Mouse (Mus musculus): Measurements from ENCODE around the gene Cand2. TPM values are rescaled to one million over a fixed set of nuclear protein-coding genes. Genes with fewer than 3 reads are reported as not detected.

The Cand2 gene
- total RNA-seq (2015; ENCODE audit: low replicate concordance), result 0.21 TPM in 1 of 2 replicates, not detected in the other
- total RNA-seq (2017; ENCODE audit: low replicate concordance), result 0.14 and 0.17 TPM in 2 replicates

- ATAC-seq (replicated peaks; ENCODE audit: low FRiP score, poor library complexity, severe bottlenecking), result no peak
Measured at GRCm38 (mm10) chr6:115774501-115774921, at the start of gene Cand2. Gene Cand2, plus strand, starts transcription at chr6:115774538.

GRCm38 (mm10) chr6:115727108-115727507 lies 47.2 kb upstream of the Cand2 start:
- ATAC-seq (replicated peaks; ENCODE audit: low FRiP score, poor library complexity, severe bottlenecking), result peak; percentile 78

- no peak for ATAC-seq (replicated peaks; ENCODE audit: low FRiP score, poor library complexity, severe bottlenecking)
Measured at GRCm38 (mm10) chr6:115727570-115727969, 46.8 kb upstream of the Cand2 start.

- ATAC-seq (replicated peaks; ENCODE audit: low FRiP score, poor library complexity, severe bottlenecking), result no peak
Measured at GRCm38 (mm10) chr6:115730560-115731342, 43.6 kb upstream of the Cand2 start.

- ATAC-seq (replicated peaks; ENCODE audit: low FRiP score, poor library complexity, severe bottlenecking), result no peak
Measured at GRCm38 (mm10) chr6:115732341-115732928, 41.9 kb upstream of the Cand2 start.

GRCm38 (mm10) chr6:115734909-115735308 lies 39.4 kb upstream of the Cand2 start:
- ATAC-seq (replicated peaks; ENCODE audit: low FRiP score, poor library complexity, severe bottlenecking), result peak; percentile 56

GRCm38 (mm10) chr6:115739056-115739455 lies 35.3 kb upstream of the Cand2 start:
- ATAC-seq (replicated peaks; ENCODE audit: low FRiP score, poor library complexity, severe bottlenecking), result no peak

- peak; percentile 88 for ATAC-seq (replicated peaks; ENCODE audit: low FRiP score, poor library complexity, severe bottlenecking)
Measured at GRCm38 (mm10) chr6:115743569-115743968, 30.8 kb upstream of the Cand2 start.

- ATAC-seq (replicated peaks; ENCODE audit: low FRiP score, poor library complexity, severe bottlenecking), result no peak
Measured at GRCm38 (mm10) chr6:115746326-115746725, 28.0 kb upstream of the Cand2 start.

GRCm38 (mm10) chr6:115755536-115755935 lies 18.8 kb upstream of the Cand2 start:
- ATAC-seq (replicated peaks; ENCODE audit: low FRiP score, poor library complexity, severe bottlenecking), result peak; percentile 43; the same call in 1 of the 2 replicates

- peak; percentile 56 for ATAC-seq (replicated peaks; ENCODE audit: low FRiP score, poor library complexity, severe bottlenecking)
Measured at GRCm38 (mm10) chr6:115758981-115759435, 15.3 kb upstream of the Cand2 start.

GRCm38 (mm10) chr6:115759461-115759860 lies 14.9 kb upstream of the Cand2 start:
- no peak for ATAC-seq (replicated peaks; ENCODE audit: low FRiP score, poor library complexity, severe bottlenecking)

- no peak for ATAC-seq (replicated peaks; ENCODE audit: low FRiP score, poor library complexity, severe bottlenecking)
Measured at GRCm38 (mm10) chr6:115760137-115760536, 14.2 kb upstream of the Cand2 start.

GRCm38 (mm10) chr6:115760982-115761381 lies 13.4 kb upstream of the Cand2 start:
- ATAC-seq (replicated peaks; ENCODE audit: low FRiP score, poor library complexity, severe bottlenecking), result no peak

GRCm38 (mm10) chr6:115761995-115762756 lies 12.2 kb upstream of the Cand2 start, which contains the start of gene Tmem40:
Gene Tmem40, minus strand, starts transcription at chr6:115762410.
- ATAC-seq (replicated peaks; ENCODE audit: low FRiP score, poor library complexity, severe bottlenecking), result no peak

- no peak for ATAC-seq (replicated peaks; ENCODE audit: low FRiP score, poor library complexity, severe bottlenecking)
Measured at GRCm38 (mm10) chr6:115764179-115764578, 10.2 kb upstream of the Cand2 start.

- ATAC-seq (replicated peaks; ENCODE audit: low FRiP score, poor library complexity, severe bottlenecking), result no peak
Measured at GRCm38 (mm10) chr6:115767357-115767756, 7.0 kb upstream of the Cand2 start.

GRCm38 (mm10) chr6:115768207-115768606 lies 6.1 kb upstream of the Cand2 start:
- no peak for ATAC-seq (replicated peaks; ENCODE audit: low FRiP score, poor library complexity, severe bottlenecking)

- 0 out of 2 replicates have a peak, but pooled peaks have one; percentile 21 for ATAC-seq (replicated peaks; ENCODE audit: low FRiP score, poor library complexity, severe bottlenecking)
Measured at GRCm38 (mm10) chr6:115770059-115770670, 4.2 kb upstream of the Cand2 start.

- ATAC-seq (replicated peaks; ENCODE audit: low FRiP score, poor library complexity, severe bottlenecking), result no peak
Measured at GRCm38 (mm10) chr6:115770852-115771251, 3.5 kb upstream of the Cand2 start.

Measured in erythroblast, adult 5-6 weeks (primary cell).